ENCODE assay signal across 8 mouse cellular contexts in genomic region chr15:96132636-96133035, GRCm38 (mm10).
DNase-seq lines count a peak whose midpoint lies in the region; ATAC-seq lines count a peak whose summit lies in the region.

No protein-coding gene starts in this region.

- no peak overlapping the region for H3K27ac ChIP-seq in forebrain, embryonic 13.5 days
- H3K27ac ChIP-seq in forebrain, embryonic 10.5 days, result no peak overlapping the region
- no peak overlapping the region for H3K27ac ChIP-seq in neural tube, embryonic 14.5 days (ENCODE audit: low read depth, low read length)
- no peak overlapping the region for H3K27ac ChIP-seq in neural tube, embryonic 15.5 days (replicated peaks)

- no peaks in the 10 kb centered on the region for H3K36me3 ChIP-seq in forebrain, embryonic 13.5 days (ENCODE audit: poor library complexity, severe bottlenecking)
- H3K36me3 ChIP-seq in forebrain, embryonic 10.5 days (replicated peaks), result no peaks in the 10 kb centered on the region
- H3K36me3 ChIP-seq in neural tube, embryonic 14.5 days (ENCODE audit: control insufficient read depth, insufficient read depth, low read length), result no peaks in the 10 kb centered on the region
- H3K36me3 ChIP-seq in neural tube, embryonic 15.5 days, result no peaks in the 10 kb centered on the region

- no peak overlapping the region for H3K4me2 ChIP-seq in forebrain, embryonic 13.5 days
- H3K4me2 ChIP-seq in neural tube, embryonic 14.5 days (ENCODE audit: low read depth, low read length), result no peak overlapping the region
- no peak overlapping the region for H3K4me2 ChIP-seq in neural tube, embryonic 15.5 days

- H3K9me3 ChIP-seq in forebrain, embryonic 13.5 days (replicated peaks), result no peaks in the 10 kb centered on the region
- H3K9me3 ChIP-seq in forebrain, embryonic 10.5 days, result no peaks in the 10 kb centered on the region
- H3K9me3 ChIP-seq in neural tube, embryonic 14.5 days (ENCODE audit: control insufficient read depth, low read length), result no peaks in the 10 kb centered on the region
- no peaks in the 10 kb centered on the region for H3K9me3 ChIP-seq in neural tube, embryonic 15.5 days (replicated peaks)

- ATAC-seq in forebrain, embryonic 13.5 days, result peak; percentile 83
- ATAC-seq in neural tube, embryonic 14.5 days (ENCODE audit: low read depth), result peak; percentile 51; the same call in 1 of the 2 replicates
- ATAC-seq in neural tube, embryonic 15.5 days (ENCODE audit: low FRiP score), result no peak
- no peak for ATAC-seq in granulocyte monocyte progenitor cell, adult 5-6 weeks (replicated peaks; ENCODE audit: poor library complexity, severe bottlenecking)

- H3K4me1 ChIP-seq in forebrain, embryonic 13.5 days, result peaks cover 21% of the 10 kb centered on the region
- H3K4me1 ChIP-seq in forebrain, embryonic 10.5 days, result peaks cover 20% of the 10 kb centered on the region
- peaks cover 7% of the 10 kb centered on the region; the same call in 1 of the 2 replicates for H3K4me1 ChIP-seq in neural tube, embryonic 14.5 days (ENCODE audit: control insufficient read depth, insufficient read depth, low read length)
- H3K4me1 ChIP-seq in neural tube, embryonic 15.5 days, result peaks cover 7% of the 10 kb centered on the region; the same call in 1 of the 2 replicates

- WGBS in forebrain, embryonic 13.5 days, result 52% methylated on average over 3 of the region's 3 CpGs
- 87% methylated on average over 3 of the region's 3 CpGs for WGBS in forebrain, embryonic 10.5 days
- WGBS in neural tube, embryonic 14.5 days, result 64% methylated on average over 3 of the region's 3 CpGs
- 54% methylated on average over 3 of the region's 3 CpGs for WGBS in neural tube, embryonic 15.5 days

- no peak overlapping the region for H3K4me3 ChIP-seq in forebrain, embryonic 13.5 days
- no peak overlapping the region for H3K4me3 ChIP-seq in forebrain, embryonic 10.5 days
- no peak overlapping the region for H3K4me3 ChIP-seq in neural tube, embryonic 14.5 days (ENCODE audit: low read depth, low read length)
- no peak overlapping the region for H3K4me3 ChIP-seq in neural tube, embryonic 15.5 days (replicated peaks)

- H3K27me3 ChIP-seq in forebrain, embryonic 13.5 days, result no peaks in the 10 kb centered on the region
- no peaks in the 10 kb centered on the region for H3K27me3 ChIP-seq in forebrain, embryonic 10.5 days (ENCODE audit: poor library complexity, severe bottlenecking)
- no peaks in the 10 kb centered on the region for H3K27me3 ChIP-seq in neural tube, embryonic 14.5 days (ENCODE audit: control insufficient read depth, insufficient read depth, low read length)
- H3K27me3 ChIP-seq in neural tube, embryonic 15.5 days (replicated peaks), result no peaks in the 10 kb centered on the region

- DNase-seq in forebrain, embryonic 10.5 days (ENCODE audit: extremely low spot score, low spot score), result no peak
- peak; percentile 29 to 37 for DNase-seq in layer of hippocampus, adult 18-20 months (ENCODE audit: low spot score in 2 of 2)
- DNase-seq in right cerebral cortex, postnatal 14 days, result peak; percentile 12
- DNase-seq in urinary bladder, postnatal 36 days (ENCODE audit: low spot score in 2 of 2), result no peak

- no peak overlapping the region for H3K9ac ChIP-seq in forebrain, embryonic 13.5 days
- H3K9ac ChIP-seq in neural tube, embryonic 14.5 days (replicated peaks; ENCODE audit: low read depth, low read length), result no peak overlapping the region
- no peak overlapping the region for H3K9ac ChIP-seq in neural tube, embryonic 15.5 days (replicated peaks)

Comparison
In these comparisons a context has a peak if more than half of its experiments do, and no peak if none do; other contexts are left out.
1. ATAC-seq: peak in forebrain, embryonic 13.5 days (single experiment) and neural tube, embryonic 14.5 days (single experiment); none in neural tube, embryonic 15.5 days (single experiment) and granulocyte monocyte progenitor cell, adult 5-6 weeks (single experiment).
2. DNase-seq: peak in layer of hippocampus, adult 18-20 months (2 of 2) and right cerebral cortex, postnatal 14 days (single experiment); none in forebrain, embryonic 10.5 days (single experiment) and urinary bladder, postnatal 36 days (0 of 2).